Comparison of ENCODE assay signal across 16 mouse cellular contexts in the genomic region with DNA sequence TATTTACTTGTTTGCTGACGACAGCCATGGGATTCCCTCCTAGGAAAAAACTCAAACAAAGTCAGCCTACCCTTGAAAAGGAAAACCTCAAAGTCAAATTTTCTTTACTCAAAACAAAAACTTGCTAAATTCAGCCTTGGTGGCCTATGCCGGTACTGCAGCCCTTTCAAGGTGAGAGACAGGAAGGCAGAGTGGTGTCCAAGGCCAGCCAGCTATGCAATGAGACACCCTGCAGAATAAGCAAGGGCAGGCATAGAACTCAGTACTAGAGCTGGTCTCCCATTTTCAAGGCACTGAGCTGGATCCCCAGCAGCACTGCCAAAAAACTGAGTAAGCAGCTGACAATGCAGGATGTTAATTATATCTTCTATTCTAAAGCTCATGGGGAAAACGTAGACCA. TPM values are rescaled to one million over a fixed set of nuclear protein-coding genes. Genes with fewer than 3 reads are reported as not detected.
DNase-seq lines count a peak whose midpoint lies in the region; ATAC-seq and TF ChIP-seq lines count a peak whose summit lies in the region.
"Had no signal": no experiment of that assay in that cellular context is flagged by ENCODE, and none has a peak within 500 bp of the region (broad histone marks: within the 10 kb centered on the region; RNA-seq: fewer than 3 reads in every experiment).

No protein-coding gene starts in this region.

- TF ChIP-seq CTCF in hindbrain, postnatal 0 days (IDR thresholded peaks at IDR 0.05; ENCODE audit: low read depth), result peak; percentile 56
- peak; percentile 52 for TF ChIP-seq CTCF in midbrain, postnatal 0 days (IDR thresholded peaks at IDR 0.05)

- H3K27me3 ChIP-seq in hindbrain, postnatal 0 days (ENCODE audit: insufficient read depth, low read length), result no peaks in the 10 kb centered on the region
- H3K27me3 ChIP-seq in hindbrain, embryonic 10.5 days (ENCODE audit: insufficient read depth, poor library complexity, severe bottlenecking), result no peaks in the 10 kb centered on the region
- H3K27me3 ChIP-seq in midbrain, postnatal 0 days (ENCODE audit: insufficient read depth, low read length), result no peaks in the 10 kb centered on the region
- H3K27me3 ChIP-seq in midbrain, embryonic 11.5 days (ENCODE audit: control insufficient read depth, insufficient read depth, low read length), result no peaks in the 10 kb centered on the region
- H3K27me3 ChIP-seq: intestine, embryonic 15.5 days had no signal

- ATAC-seq in hindbrain, postnatal 0 days, result no peak
- no peak for ATAC-seq in midbrain, postnatal 0 days (ENCODE audit: low FRiP score)
- ATAC-seq in midbrain, embryonic 11.5 days (ENCODE audit: low FRiP score), result no peak
- no peak for ATAC-seq in frontal cortex, adult (ENCODE audit: low TSS enrichment)
- ATAC-seq: intestine, embryonic 15.5 days; midbrain, embryonic 16.5 days had no signal

- H3K9ac ChIP-seq in hindbrain, postnatal 0 days (replicated peaks; ENCODE audit: low read length), result no peak overlapping the region
- no peak overlapping the region for H3K9ac ChIP-seq in midbrain, postnatal 0 days (replicated peaks; ENCODE audit: low read length, poor library complexity, severe bottlenecking)
- H3K9ac ChIP-seq in midbrain, embryonic 11.5 days (ENCODE audit: low read length), result no peak overlapping the region
- H3K9ac ChIP-seq: intestine, embryonic 15.5 days had no signal

- H3K9me3 ChIP-seq in hindbrain, postnatal 0 days (ENCODE audit: low read length), result no peaks in the 10 kb centered on the region
- no peaks in the 10 kb centered on the region for H3K9me3 ChIP-seq in hindbrain, embryonic 10.5 days
- no peaks in the 10 kb centered on the region for H3K9me3 ChIP-seq in midbrain, postnatal 0 days (ENCODE audit: low read length)
- no peaks in the 10 kb centered on the region for H3K9me3 ChIP-seq in midbrain, embryonic 11.5 days (ENCODE audit: control insufficient read depth, low read length)
- H3K9me3 ChIP-seq: G1E; intestine, embryonic 15.5 days had no signal

- WGBS in hindbrain, postnatal 0 days, result 75% methylated on average over 3 of the region's 3 CpGs
- 85% methylated on average over 3 of the region's 3 CpGs for WGBS in hindbrain, embryonic 10.5 days
- 75% methylated on average over 3 of the region's 3 CpGs for WGBS in midbrain, postnatal 0 days
- WGBS in midbrain, embryonic 11.5 days, result 90% methylated on average over 3 of the region's 3 CpGs

- no peak overlapping the region for H3K4me3 ChIP-seq in hindbrain, postnatal 0 days (ENCODE audit: low read length)
- H3K4me3 ChIP-seq in hindbrain, embryonic 10.5 days, result no peak overlapping the region
- no peak overlapping the region for H3K4me3 ChIP-seq in midbrain, postnatal 0 days (ENCODE audit: low read depth, low read length)
- no peak overlapping the region for H3K4me3 ChIP-seq in midbrain, embryonic 11.5 days (ENCODE audit: low read depth, low read length)
- H3K4me3 ChIP-seq: intestine, embryonic 15.5 days had no signal

- no peak overlapping the region for H3K27ac ChIP-seq in hindbrain, postnatal 0 days
- H3K27ac ChIP-seq in hindbrain, embryonic 10.5 days, result no peak overlapping the region
- no peak overlapping the region for H3K27ac ChIP-seq in midbrain, postnatal 0 days (ENCODE audit: low read depth, low read length)
- no peak overlapping the region for H3K27ac ChIP-seq in midbrain, embryonic 11.5 days (ENCODE audit: low read depth, low read length)
- H3K27ac ChIP-seq: intestine, embryonic 15.5 days had no signal

- H3K36me3 ChIP-seq in hindbrain, postnatal 0 days (ENCODE audit: insufficient read depth, low read length), result peaks cover 29% of the 10 kb centered on the region
- peaks cover 100% of the 10 kb centered on the region for H3K36me3 ChIP-seq in hindbrain, embryonic 10.5 days
- H3K36me3 ChIP-seq in midbrain, postnatal 0 days (ENCODE audit: insufficient read depth, low read length), result peaks cover 28% of the 10 kb centered on the region
- H3K36me3 ChIP-seq in midbrain, embryonic 11.5 days (ENCODE audit: control insufficient read depth, insufficient read depth, low read length), result peaks cover 21% of the 10 kb centered on the region

- H3K4me2 ChIP-seq in hindbrain, postnatal 0 days (ENCODE audit: low read depth, low read length), result no peak overlapping the region
- H3K4me2 ChIP-seq in midbrain, postnatal 0 days (ENCODE audit: low read depth, low read length, poor library complexity, severe bottlenecking), result no peak overlapping the region
- no peak overlapping the region for H3K4me2 ChIP-seq in midbrain, embryonic 11.5 days
- H3K4me2 ChIP-seq: intestine, embryonic 15.5 days had no signal

- peak; percentile 12 for DNase-seq in hindbrain, postnatal 0 days (ENCODE audit: low spot score)
- no peak for DNase-seq in hindbrain, embryonic 10.5 days (ENCODE audit: low spot score)
- DNase-seq in midbrain, postnatal 0 days (ENCODE audit: low spot score), result no peak
- no peak for DNase-seq in midbrain, embryonic 11.5 days (ENCODE audit: low spot score, missing footprints)
- peak; percentile 67 for DNase-seq in R1 (ENCODE audit: low read depth, low spot score)
- peak; percentile 12 for DNase-seq in naive thymus-derived CD4-positive, alpha-beta T cell, adult 2 months (ENCODE audit: low read depth)
- no peak for DNase-seq in kidney, adult 8-10 months
- DNase-seq: cerebellum, postnatal 10 days had no signal

- no peaks in the 10 kb centered on the region for H3K4me1 ChIP-seq in hindbrain, postnatal 0 days (ENCODE audit: insufficient read depth, low read length)
- no peaks in the 10 kb centered on the region for H3K4me1 ChIP-seq in hindbrain, embryonic 10.5 days (replicated peaks)
- no peaks in the 10 kb centered on the region for H3K4me1 ChIP-seq in midbrain, postnatal 0 days (ENCODE audit: insufficient read depth, low read length)
- no peaks in the 10 kb centered on the region for H3K4me1 ChIP-seq in midbrain, embryonic 11.5 days (ENCODE audit: control insufficient read depth, insufficient read depth, low read length)
- H3K4me1 ChIP-seq: intestine, embryonic 15.5 days had no signal

RNA-seq across cellular contexts. Expression of gene Kdm1a, which starts 33.9 kb away (rescaled TPM):
- total RNA-seq in hindbrain, postnatal 0 days (2014; rRNA removed), result 121 and 123 TPM in 2 replicates
- 41.2 and 44.8 TPM in 2 replicates for polyA plus RNA-seq in hindbrain, postnatal 0 days (2015; fragmentation: Nextera tagmentation; extraction: Ambion mirVana)
- polyA plus RNA-seq in hindbrain, embryonic 10.5 days (2016; fragmentation: Nextera tagmentation; extraction: Ambion mirVana), result 54.6 and 61.0 TPM in 2 replicates
- 147 and 183 TPM in 2 replicates for total RNA-seq in midbrain, postnatal 0 days (2014; rRNA removed)
- 40.7 and 47.7 TPM in 2 replicates for polyA plus RNA-seq in midbrain, postnatal 0 days (2015; fragmentation: Nextera tagmentation; extraction: Ambion mirVana)
- polyA plus RNA-seq in midbrain, embryonic 11.5 days (2014; fragmentation: Nextera tagmentation; extraction: Ambion mirVana), result 89.6 and 92.3 TPM in 2 replicates

RNA-seq across cellular contexts. Expression of gene Tex46, which starts 41.6 kb away (rescaled TPM):
- not detected in 2 replicates for total RNA-seq in hindbrain, postnatal 0 days (2014; rRNA removed)
- polyA plus RNA-seq in hindbrain, postnatal 0 days (2015; fragmentation: Nextera tagmentation; extraction: Ambion mirVana), result not detected in 2 replicates
- polyA plus RNA-seq in hindbrain, embryonic 10.5 days (2016; fragmentation: Nextera tagmentation; extraction: Ambion mirVana), result not detected in 2 replicates
- not detected in 2 replicates for total RNA-seq in midbrain, postnatal 0 days (2014; rRNA removed)
- not detected in 2 replicates for polyA plus RNA-seq in midbrain, postnatal 0 days (2015; fragmentation: Nextera tagmentation; extraction: Ambion mirVana)
- polyA plus RNA-seq in midbrain, embryonic 11.5 days (2014; fragmentation: Nextera tagmentation; extraction: Ambion mirVana), result not detected in 2 replicates
- total RNA-seq: G1E; gastrocnemius, adult 8-10 months; left cerebral cortex, adult 18-20 months had no signal
- polyA plus RNA-seq: G1E; heart, embryonic 16.5 days; intestine, embryonic 15.5 days; liver, embryonic 16.5 days; midbrain, embryonic 16.5 days had no signal

RNA-seq across cellular contexts. Expression of gene Lactbl1, which starts 53.8 kb away (rescaled TPM):
- 0.42 TPM in 1 of 2 replicates, not detected in the other for total RNA-seq in hindbrain, postnatal 0 days (2014; rRNA removed)
- polyA plus RNA-seq in hindbrain, postnatal 0 days (2015; fragmentation: Nextera tagmentation; extraction: Ambion mirVana), result 0.06 TPM in 2 replicates
- 0.05 TPM in 1 of 2 replicates, not detected in the other for polyA plus RNA-seq in hindbrain, embryonic 10.5 days (2016; fragmentation: Nextera tagmentation; extraction: Ambion mirVana)
- 0.93 TPM in 1 of 2 replicates, not detected in the other for total RNA-seq in midbrain, postnatal 0 days (2014; rRNA removed)
- polyA plus RNA-seq in midbrain, postnatal 0 days (2015; fragmentation: Nextera tagmentation; extraction: Ambion mirVana), result 0.09 TPM in 1 of 2 replicates, not detected in the other
- polyA plus RNA-seq in midbrain, embryonic 11.5 days (2014; fragmentation: Nextera tagmentation; extraction: Ambion mirVana), result 0.06 TPM in 1 of 2 replicates, not detected in the other
- total RNA-seq: G1E; gastrocnemius, adult 8-10 months; left cerebral cortex, adult 18-20 months had no signal
- polyA plus RNA-seq: intestine, embryonic 15.5 days; liver, embryonic 16.5 days had no signal

Comparison
In these comparisons a context has a peak if more than half of its experiments do, and no peak if none do; other contexts are left out.
1. DNase-seq: peak in hindbrain, postnatal 0 days (single experiment), R1 (single experiment) and naive thymus-derived CD4-positive, alpha-beta T cell, adult 2 months (single experiment); none in hindbrain, embryonic 10.5 days (single experiment), midbrain, postnatal 0 days (single experiment), midbrain, embryonic 11.5 days (single experiment) and kidney, adult 8-10 months (0 of 2).